Mouse (Mus musculus) testis, adult 2 months (tissue): ENCODE measurements around the gene Itgb7. TPM values are rescaled to one million over a fixed set of nuclear protein-coding genes. Genes with fewer than 3 reads are reported as not detected.

Experiments used
- H3K27ac ChIP-seq: fragments of 200-500 bp; 2 replicates; pipeline ENCODE4 v1.5.1; 2012; ENCODE audit warnings: low read depth, low read length; ENCODE audit not compliant: control insufficient read depth, insufficient read depth
- H3K27me3 ChIP-seq: fragments of 200-500 bp; 2 replicates; pipeline ENCODE4 v1.6.1; 2012; ENCODE audit warnings: mild to moderate bottlenecking, low read length, moderate library complexity; ENCODE audit not compliant: control insufficient read depth, insufficient read depth
- H3K36me3 ChIP-seq: fragments of 200-500 bp; 2 replicates; pipeline ENCODE4 v1.6.1; 2012; ENCODE audit warnings: mild to moderate bottlenecking, low read length; ENCODE audit not compliant: control insufficient read depth, insufficient read depth
- H3K4me1 ChIP-seq: fragments of 200-500 bp; 2 replicates; pipeline ENCODE4 v1.6.1; 2012; ENCODE audit warnings: low read length; ENCODE audit not compliant: control insufficient read depth, insufficient read depth
- H3K4me3 ChIP-seq: fragments of 200-500 bp; 2 replicates; pipeline ENCODE4 v1.5.1; 2012; ENCODE audit warnings: low read depth, mild to moderate bottlenecking, low read length, moderate library complexity, mixed read lengths; ENCODE audit not compliant: control insufficient read depth
- CTCF ChIP-seq: fragments of 200-500 bp; IDR thresholded peaks from 2 replicates; pipeline ENCODE4 v1.5.1; 2012; ENCODE audit warnings: low read depth, mild to moderate bottlenecking, inconsistent platforms, low read length, moderate library complexity; ENCODE audit not compliant: control insufficient read depth, insufficient read depth, insufficient replicate concordance
- POLR2A ChIP-seq: fragments of 200-500 bp; IDR thresholded peaks from 2 replicates; pipeline ENCODE4 v1.6.1; 2012; ENCODE audit warnings: low read depth, mild to moderate bottlenecking, inconsistent platforms, low read length, moderate library complexity; ENCODE audit not compliant: control insufficient read depth
- polyA plus RNA-seq: library from polyadenylated mRNA; depleted of rRNA; stranded (reverse); fragments of >200 nt; gene quantifications from 2 replicates; pipeline ENCODE4 v1.2.3, GENCODE M21; 2012

Gene Itgb7
- polyA plus RNA-seq, 1 experiment, result 0.23 TPM

- peaks cover 13% of the 10 kb centered on the region for H3K4me1 ChIP-seq
- H3K27me3 ChIP-seq, result no peaks in the 10 kb centered on the region
- H3K36me3 ChIP-seq, result no peaks in the 10 kb centered on the region
- H3K4me3 ChIP-seq, result no peak overlapping the region
- TF ChIP-seq CTCF (no peak), POLR2A (no peak)
- H3K27ac ChIP-seq, result no peak overlapping the region
Measured at GRCm38 (mm10) chr15:102207351-102207750, 24.4 kb downstream of the Itgb7 start.

- Histone ChIP-seq H3K4me3 (no peak overlapping the region), H3K4me1 (peaks cover 13% of the 10 kb centered on the region), H3K27ac (no peak overlapping the region), H3K36me3 (no peaks in the 10 kb centered on the region), H3K27me3 (no peaks in the 10 kb centered on the region)
- TF ChIP-seq CTCF (no peak), POLR2A (no peak)
Measured at GRCm38 (mm10) chr15:102205779-102206178, 26.0 kb downstream of the Itgb7 start.

- peak within 1 kb of the TSS; percentile 89 for H3K27ac ChIP-seq
- H3K4me3 ChIP-seq, result peak within 1 kb of the TSS; percentile 94
- no peak for TF ChIP-seq POLR2A
- TF ChIP-seq CTCF, result no peak
- no peaks in the 10 kb centered on the region for H3K27me3 ChIP-seq
- H3K4me1 ChIP-seq, result peaks cover 13% of the 10 kb centered on the region
- H3K36me3 ChIP-seq, result no peaks in the 10 kb centered on the region
Measured at GRCm38 (mm10) chr15:102204674-102205505, 26.9 kb downstream of the Itgb7 start, which contains the start of gene Csad. Gene Csad (minus strand): TSS chr15:102204724.

- TF ChIP-seq POLR2A (0 out of 2 replicates have a peak, but pooled peaks have one; percentile 13), CTCF (no peak)
- H3K36me3 ChIP-seq, result no peaks in the 10 kb centered on the region
- H3K4me3 ChIP-seq, result peak overlapping the region; percentile 94
- peak overlapping the region; percentile 89 for H3K27ac ChIP-seq
- peaks cover 13% of the 10 kb centered on the region for H3K4me1 ChIP-seq
- no peaks in the 10 kb centered on the region for H3K27me3 ChIP-seq
Measured at GRCm38 (mm10) chr15:102203835-102204381, 27.8 kb downstream of the Itgb7 start.

- Histone ChIP-seq H3K4me3 (peak within 1 kb of the TSS; percentile 94), H3K36me3 (no peaks in the 10 kb centered on the region)
- no peak for TF ChIP-seq CTCF
- peak; percentile 13; the same call in 1 of the 2 replicates for TF ChIP-seq POLR2A
Measured at GRCm38 (mm10) chr15:102202971-102203834, 28.5 kb downstream of the Itgb7 start, which contains the start of gene Zfp740. Gene Zfp740 (plus strand): TSS chr15:102203249.

GRCm38 (mm10) chr15:102198841-102199240 is 32.9 kb downstream of the Itgb7 start:
- no peak for TF ChIP-seq CTCF
- no peak for TF ChIP-seq POLR2A
- Histone ChIP-seq H3K36me3 (no peaks in the 10 kb centered on the region), H3K27ac (no peak overlapping the region)

More at GRCm38 (mm10) chr15:102202971-102203834, 28.5 kb downstream of the Itgb7 start, which contains the start of gene Zfp740:
- peak within 1 kb of the TSS; percentile 89 for H3K27ac ChIP-seq
- no peaks in the 10 kb centered on the region for H3K27me3 ChIP-seq
- peaks cover 13% of the 10 kb centered on the region for H3K4me1 ChIP-seq

More at GRCm38 (mm10) chr15:102198841-102199240, 32.9 kb downstream of the Itgb7 start:
- Histone ChIP-seq H3K27me3 (no peaks in the 10 kb centered on the region), H3K4me1 (peaks cover 4% of the 10 kb centered on the region; the same call in 1 of the 2 replicates), H3K4me3 (no peak overlapping the region)
